Mouse (Mus musculus): ENCODE data around the gene Sgms2.

Gene Sgms2

DNA sequence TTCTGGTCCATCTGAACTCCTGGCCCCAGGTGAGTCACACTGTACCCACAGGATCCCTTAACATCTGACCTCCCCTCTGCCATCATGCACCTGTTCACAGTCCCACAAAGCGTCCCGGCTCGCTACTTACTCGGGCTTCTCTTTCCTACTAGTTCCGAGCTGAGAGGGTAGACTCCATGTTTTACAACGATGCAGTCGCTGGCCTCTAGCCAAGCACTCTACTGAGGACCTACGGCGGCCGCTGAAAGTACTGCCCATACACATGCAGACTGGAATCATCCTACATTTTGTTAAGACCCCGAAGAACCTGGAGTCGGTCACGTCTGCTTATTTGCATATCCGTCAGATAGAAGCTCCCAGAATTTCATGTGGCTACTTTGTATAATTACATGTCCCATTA is 127.6 kb downstream of the Sgms2 start:
- Histone ChIP-seq H3K9me3 (ENCODE audit: low read length) (no peaks in the 10 kb centered on the region), H3K4me1 (replicated peaks; ENCODE audit: low read depth, low read length) (peaks cover 25% of the 10 kb centered on the region), H3K36me3 (ENCODE audit: insufficient read depth, low read length) (no peaks in the 10 kb centered on the region), H3K27me3 (ENCODE audit: insufficient read depth, low read length) (no peaks in the 10 kb centered on the region), H3K4me3 (replicated peaks; ENCODE audit: low read length) (peak overlapping the region; percentile 29; the same call in 1 of the 2 replicates)
- TF ChIP-seq CTCF (conservative IDR thresholded peaks at IDR 0.05; ENCODE audit: low read length) (no peak), POU5F1 (IDR thresholded peaks at IDR 0.05; ENCODE audit: borderline replicate concordance, low read length) (no peak), NANOG (IDR thresholded peaks at IDR 0.05; ENCODE audit: borderline replicate concordance, low read length) (no peak)

DNA sequence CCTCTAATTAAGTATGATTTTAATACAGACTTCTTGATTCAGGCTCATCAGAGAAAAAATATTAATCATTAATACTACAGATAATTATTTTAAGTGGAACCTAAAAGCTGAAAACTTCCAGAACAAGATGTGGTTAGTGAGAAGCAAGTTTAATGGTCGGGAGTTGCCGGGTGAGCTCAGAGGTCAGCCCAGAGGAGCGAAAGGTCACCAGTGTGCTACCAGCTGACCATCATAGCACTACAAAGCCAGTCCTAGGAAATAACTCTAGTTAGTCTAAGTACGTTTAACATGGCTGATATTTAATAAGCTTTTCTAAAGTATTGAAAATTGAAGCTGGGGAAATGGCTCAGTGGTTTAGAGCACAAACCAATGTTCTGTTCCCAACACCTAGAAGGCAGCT is 129.3 kb downstream of the Sgms2 start:
- no peaks in the 10 kb centered on the region for H3K9me3 ChIP-seq (ENCODE audit: low read length)
- peaks cover 25% of the 10 kb centered on the region for H3K4me1 ChIP-seq (replicated peaks; ENCODE audit: low read depth, low read length)
- no peak overlapping the region for H3K4me3 ChIP-seq (replicated peaks; ENCODE audit: low read length)
- TF ChIP-seq CTCF (conservative IDR thresholded peaks at IDR 0.05; ENCODE audit: low read length) (no peak), POU5F1 (IDR thresholded peaks at IDR 0.05; ENCODE audit: borderline replicate concordance, low read length) (no peak), NANOG (IDR thresholded peaks at IDR 0.05; ENCODE audit: borderline replicate concordance, low read length) (no peak)
- H3K27me3 ChIP-seq (ENCODE audit: insufficient read depth, low read length) = no peaks in the 10 kb centered on the region
- no peaks in the 10 kb centered on the region for H3K36me3 ChIP-seq (ENCODE audit: insufficient read depth, low read length)

DNA sequence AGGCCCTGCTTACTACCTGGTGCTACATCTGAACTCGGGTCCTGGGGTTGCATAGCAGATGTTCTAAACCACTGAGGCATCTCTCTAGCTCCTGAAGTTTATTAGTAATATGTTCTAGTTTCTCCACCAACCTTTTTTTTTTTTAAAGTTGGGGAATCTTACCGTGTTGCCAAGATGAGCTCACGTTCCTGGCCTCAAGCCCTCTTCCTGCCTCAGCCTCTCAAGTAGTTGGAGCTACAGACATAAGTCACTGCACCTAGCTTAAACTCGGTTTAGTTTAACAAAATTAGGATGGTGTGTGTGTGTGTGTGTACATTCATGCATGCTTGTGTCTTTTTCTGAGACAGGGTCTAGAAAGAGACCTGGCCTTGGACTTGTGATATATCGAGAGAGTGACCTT is 132.2 kb downstream of the Sgms2 start:
- no peak overlapping the region for H3K4me3 ChIP-seq (replicated peaks; ENCODE audit: low read length)
- TF ChIP-seq NANOG (IDR thresholded peaks at IDR 0.05; ENCODE audit: borderline replicate concordance, low read length) (no peak), CTCF (conservative IDR thresholded peaks at IDR 0.05; ENCODE audit: low read length) (no peak), POU5F1 (IDR thresholded peaks at IDR 0.05; ENCODE audit: borderline replicate concordance, low read length) (no peak)
- no peaks in the 10 kb centered on the region for H3K9me3 ChIP-seq (ENCODE audit: low read length)
- no peaks in the 10 kb centered on the region for H3K27me3 ChIP-seq (ENCODE audit: insufficient read depth, low read length)
- no peaks in the 10 kb centered on the region for H3K36me3 ChIP-seq (ENCODE audit: insufficient read depth, low read length)
- H3K4me1 ChIP-seq (replicated peaks; ENCODE audit: low read depth, low read length) = peaks cover 12% of the 10 kb centered on the region

DNA sequence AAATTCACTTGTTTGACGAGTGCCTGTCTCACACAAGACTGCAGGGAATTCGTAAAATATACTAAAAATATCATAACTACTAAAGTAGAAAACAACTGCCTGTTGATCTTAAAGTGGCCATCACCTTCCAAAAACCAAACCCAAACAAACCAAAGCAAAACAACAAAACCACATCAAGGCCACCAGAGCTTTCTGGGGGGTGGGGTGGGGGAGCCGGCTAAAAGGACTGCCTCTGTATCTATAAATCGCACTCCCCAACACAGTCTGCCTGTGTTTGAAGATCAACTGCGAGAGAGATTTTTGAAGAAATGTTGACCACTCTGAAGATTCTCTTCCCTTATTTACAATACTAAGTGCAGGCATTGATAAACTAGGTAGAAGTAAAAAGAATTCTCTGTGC is 133.0 kb downstream of the Sgms2 start:
- Histone ChIP-seq H3K4me3 (replicated peaks; ENCODE audit: low read length) (no peak overlapping the region), H3K4me1 (replicated peaks; ENCODE audit: low read depth, low read length) (peaks cover 4% of the 10 kb centered on the region), H3K27me3 (ENCODE audit: insufficient read depth, low read length) (no peaks in the 10 kb centered on the region), H3K9me3 (ENCODE audit: low read length) (no peaks in the 10 kb centered on the region), H3K36me3 (ENCODE audit: insufficient read depth, low read length) (no peaks in the 10 kb centered on the region)
- no peak for TF ChIP-seq CTCF (conservative IDR thresholded peaks at IDR 0.05; ENCODE audit: low read length)
- TF ChIP-seq POU5F1 (IDR thresholded peaks at IDR 0.05; ENCODE audit: borderline replicate concordance, low read length) = no peak
- TF ChIP-seq NANOG (IDR thresholded peaks at IDR 0.05; ENCODE audit: borderline replicate concordance, low read length) = no peak

DNA sequence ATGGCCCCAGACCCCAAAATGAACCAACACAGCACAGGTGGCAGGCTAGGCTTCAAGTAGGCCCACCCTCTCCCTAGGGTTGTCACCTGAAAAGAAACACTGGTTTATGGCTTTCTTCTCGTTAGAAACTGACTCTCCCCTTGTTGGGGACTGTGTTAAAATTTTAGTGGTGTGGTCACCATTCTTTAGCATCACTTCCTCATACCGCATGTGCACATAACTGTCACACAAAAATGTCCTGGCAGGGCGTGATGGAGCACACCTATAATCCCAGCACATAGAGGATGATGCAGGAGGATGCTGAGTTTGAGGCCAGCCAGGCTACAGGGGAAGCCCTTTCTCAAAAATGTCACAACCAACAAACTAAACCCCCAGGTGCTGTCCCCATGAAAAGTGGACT is 133.6 kb downstream of the Sgms2 start:
- H3K4me1 ChIP-seq (replicated peaks; ENCODE audit: low read depth, low read length) = 0 out of 2 replicates have a peak, but pooled peaks cover 2% of the 10 kb centered on the region
- H3K9me3 ChIP-seq (ENCODE audit: low read length) = no peaks in the 10 kb centered on the region
- no peaks in the 10 kb centered on the region for H3K36me3 ChIP-seq (ENCODE audit: insufficient read depth, low read length)
- TF ChIP-seq POU5F1 (IDR thresholded peaks at IDR 0.05; ENCODE audit: borderline replicate concordance, low read length) (no peak), NANOG (IDR thresholded peaks at IDR 0.05; ENCODE audit: borderline replicate concordance, low read length) (no peak), CTCF (conservative IDR thresholded peaks at IDR 0.05; ENCODE audit: low read length) (no peak)
- no peaks in the 10 kb centered on the region for H3K27me3 ChIP-seq (ENCODE audit: insufficient read depth, low read length)
- H3K4me3 ChIP-seq (replicated peaks; ENCODE audit: low read length) = no peak overlapping the region

DNA sequence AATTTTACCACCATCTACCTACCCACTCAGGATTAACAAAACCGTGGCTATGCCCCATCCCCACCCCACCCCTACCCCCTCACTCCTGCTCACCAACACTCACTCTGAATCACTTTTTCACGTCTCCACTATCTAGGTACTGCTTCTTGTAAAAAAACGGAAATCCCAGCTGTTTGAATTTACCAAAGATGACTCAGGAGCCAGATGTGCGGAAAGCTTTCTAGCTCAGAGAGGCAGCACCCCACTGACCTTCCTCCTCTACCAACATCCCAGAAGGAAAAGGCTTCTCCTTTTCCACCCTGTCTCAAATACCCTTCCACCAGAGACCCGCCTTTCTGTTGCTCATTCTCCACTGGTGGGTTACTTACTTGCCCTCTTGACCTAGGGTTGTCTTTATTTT is 135.2 kb downstream of the Sgms2 start:
- Histone ChIP-seq H3K4me1 (replicated peaks; ENCODE audit: low read depth, low read length) (0 out of 2 replicates have a peak, but pooled peaks cover 2% of the 10 kb centered on the region), H3K36me3 (ENCODE audit: insufficient read depth, low read length) (no peaks in the 10 kb centered on the region), H3K4me3 (replicated peaks; ENCODE audit: low read length) (no peak overlapping the region), H3K9me3 (ENCODE audit: low read length) (no peaks in the 10 kb centered on the region), H3K27me3 (ENCODE audit: insufficient read depth, low read length) (no peaks in the 10 kb centered on the region)
- TF ChIP-seq CTCF (conservative IDR thresholded peaks at IDR 0.05; ENCODE audit: low read length) (no peak), POU5F1 (IDR thresholded peaks at IDR 0.05; ENCODE audit: borderline replicate concordance, low read length) (no peak), NANOG (IDR thresholded peaks at IDR 0.05; ENCODE audit: borderline replicate concordance, low read length) (no peak)

DNA sequence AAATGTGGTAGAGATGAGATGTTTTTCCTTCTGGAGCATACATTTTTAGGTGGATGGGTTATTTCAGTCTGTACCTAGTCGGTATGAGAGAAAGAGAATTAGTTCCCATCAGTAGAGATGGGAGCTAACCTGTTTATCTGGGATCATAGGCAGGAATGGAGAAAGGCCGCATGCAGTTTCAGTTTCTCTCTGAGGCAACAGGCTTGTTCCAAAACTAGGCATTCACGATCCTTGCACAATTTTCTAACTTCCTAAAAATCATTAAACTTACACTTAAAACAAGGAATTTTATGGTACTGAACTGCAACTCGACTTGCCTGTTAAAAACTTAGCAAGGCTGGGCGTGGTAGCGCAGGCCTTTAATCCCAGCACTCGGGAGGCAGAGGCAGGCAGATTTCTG is 140.7 kb downstream of the Sgms2 start:
- no peaks in the 10 kb centered on the region for H3K9me3 ChIP-seq (ENCODE audit: low read length)
- no peaks in the 10 kb centered on the region for H3K4me1 ChIP-seq (replicated peaks; ENCODE audit: low read depth, low read length)
- no peak overlapping the region for H3K4me3 ChIP-seq (replicated peaks; ENCODE audit: low read length)
- TF ChIP-seq CTCF (conservative IDR thresholded peaks at IDR 0.05; ENCODE audit: low read length) = no peak
- no peak for TF ChIP-seq NANOG (IDR thresholded peaks at IDR 0.05; ENCODE audit: borderline replicate concordance, low read length)
- TF ChIP-seq POU5F1 (IDR thresholded peaks at IDR 0.05; ENCODE audit: borderline replicate concordance, low read length) = no peak
- no peaks in the 10 kb centered on the region for H3K36me3 ChIP-seq (ENCODE audit: insufficient read depth, low read length)
- H3K27me3 ChIP-seq (ENCODE audit: insufficient read depth, low read length) = no peaks in the 10 kb centered on the region

DNA sequence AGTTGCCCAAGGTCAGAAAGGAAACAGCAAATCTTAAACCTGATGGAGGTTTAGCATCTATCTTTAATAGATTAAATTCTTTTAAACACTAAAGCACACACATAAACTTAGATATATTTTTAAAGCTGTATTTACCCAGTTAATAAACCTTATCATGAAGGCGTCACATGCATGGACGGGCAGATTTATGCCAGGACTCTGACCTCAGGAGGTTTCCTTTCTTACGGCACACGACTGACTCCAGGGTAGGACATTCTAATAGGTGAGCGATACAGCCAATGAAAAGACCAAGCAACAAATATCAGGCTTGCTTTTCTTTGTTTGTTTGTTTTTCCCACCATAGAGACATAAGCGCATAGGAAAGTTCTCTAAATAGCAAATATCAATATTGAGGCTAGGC is 142.2 kb downstream of the Sgms2 start:
- no peaks in the 10 kb centered on the region for H3K9me3 ChIP-seq (ENCODE audit: low read length)

DNA sequence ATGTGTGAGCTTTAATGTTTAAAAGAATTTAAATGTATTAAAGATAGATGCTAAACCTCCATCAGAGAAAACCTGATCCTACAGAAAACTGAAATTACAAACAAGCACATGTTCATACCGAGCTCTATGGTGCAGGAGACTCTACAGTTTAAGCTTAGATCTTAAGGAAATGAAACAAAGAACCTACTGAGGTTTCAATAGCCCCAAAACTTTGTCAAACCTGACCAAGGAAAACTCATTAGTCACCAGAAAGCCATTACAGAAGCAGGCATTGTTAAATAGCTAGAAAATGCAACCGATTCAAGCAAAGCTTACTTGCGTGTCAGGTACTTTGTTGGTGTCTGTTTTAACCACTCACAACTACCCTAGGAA is 142.6 kb downstream of the Sgms2 start:
- H3K4me3 ChIP-seq (replicated peaks; ENCODE audit: low read length) = no peak overlapping the region
- H3K36me3 ChIP-seq (ENCODE audit: insufficient read depth, low read length) = no peaks in the 10 kb centered on the region
- no peak for TF ChIP-seq CTCF (conservative IDR thresholded peaks at IDR 0.05; ENCODE audit: low read length)
- TF ChIP-seq POU5F1 (IDR thresholded peaks at IDR 0.05; ENCODE audit: borderline replicate concordance, low read length) = no peak
- no peak for TF ChIP-seq NANOG (IDR thresholded peaks at IDR 0.05; ENCODE audit: borderline replicate concordance, low read length)
- H3K9me3 ChIP-seq (ENCODE audit: low read length) = no peaks in the 10 kb centered on the region
- no peaks in the 10 kb centered on the region for H3K27me3 ChIP-seq (ENCODE audit: insufficient read depth, low read length)
- no peaks in the 10 kb centered on the region for H3K4me1 ChIP-seq (replicated peaks; ENCODE audit: low read depth, low read length)

More for the DNA sequence above, 142.2 kb downstream of the Sgms2 start:
- Histone ChIP-seq H3K4me3 (replicated peaks; ENCODE audit: low read length) (no peak overlapping the region), H3K4me1 (replicated peaks; ENCODE audit: low read depth, low read length) (no peaks in the 10 kb centered on the region), H3K27me3 (ENCODE audit: insufficient read depth, low read length) (no peaks in the 10 kb centered on the region), H3K36me3 (ENCODE audit: insufficient read depth, low read length) (no peaks in the 10 kb centered on the region)
- TF ChIP-seq POU5F1 (IDR thresholded peaks at IDR 0.05; ENCODE audit: borderline replicate concordance, low read length) = no peak
- TF ChIP-seq CTCF (conservative IDR thresholded peaks at IDR 0.05; ENCODE audit: low read length) = no peak
